8 mouse cellular contexts compared by ENCODE assay signal in the genomic region with DNA sequence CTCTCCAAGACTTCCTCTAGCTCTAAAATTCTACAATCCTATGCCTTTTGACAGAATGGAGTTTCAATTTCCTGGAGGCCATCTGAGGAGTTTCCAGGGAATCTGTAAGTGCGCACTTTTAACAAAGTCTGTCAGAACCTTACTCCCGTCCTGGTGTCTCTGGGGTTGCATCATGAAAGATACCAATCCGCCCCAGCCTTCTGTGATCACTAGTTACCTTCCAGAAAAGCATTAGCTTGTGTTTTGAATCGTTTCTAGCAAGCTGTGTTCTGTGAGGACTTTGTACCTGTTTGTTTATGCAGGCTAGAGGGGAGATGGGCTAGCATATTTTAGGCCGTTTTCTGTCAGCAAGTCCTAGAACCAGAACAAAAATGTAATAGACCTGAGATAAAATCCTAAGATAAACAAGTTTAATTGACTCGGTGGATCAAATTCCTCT. TPM values are rescaled to one million over a fixed set of nuclear protein-coding genes. Genes with fewer than 3 reads are reported as not detected.
DNase-seq lines count a peak whose midpoint lies in the region; ATAC-seq and TF ChIP-seq lines count a peak whose summit lies in the region.

No protein-coding gene starts in this region.

- H3K36me3 ChIP-seq in heart, postnatal 0 days (replicated peaks; ENCODE audit: control insufficient read depth, insufficient read depth, low read length): peaks cover 25% of the 10 kb centered on the region
- H3K36me3 ChIP-seq in hindbrain, embryonic 13.5 days: no peaks in the 10 kb centered on the region
- no peaks in the 10 kb centered on the region for H3K36me3 ChIP-seq in midbrain, embryonic 14.5 days (ENCODE audit: control insufficient read depth, insufficient read depth, low read length)

- TF ChIP-seq POLR2A in bone marrow macrophage, adult 2 months (IDR thresholded peaks at IDR 0.05; ENCODE audit: borderline replicate concordance, low read depth, low read length): no peak

- peak overlapping the region; percentile 73 for H3K4me3 ChIP-seq in heart, postnatal 0 days (ENCODE audit: low read depth, low read length)
- H3K4me3 ChIP-seq in bone marrow macrophage, adult 2 months (ENCODE audit: insufficient read depth, low read length): peak overlapping the region; percentile 91
- H3K4me3 ChIP-seq in hindbrain, embryonic 13.5 days: peak overlapping the region; percentile 61
- H3K4me3 ChIP-seq in midbrain, embryonic 14.5 days (replicated peaks; ENCODE audit: low read depth, low read length): peak overlapping the region; percentile 58; the same call in 1 of the 2 replicates

- H3K4me1 ChIP-seq in heart, postnatal 0 days (ENCODE audit: control insufficient read depth, insufficient read depth): peaks cover 21% of the 10 kb centered on the region
- H3K4me1 ChIP-seq in bone marrow macrophage, adult 2 months (ENCODE audit: control insufficient read depth, insufficient read depth, low read length): peaks cover 26% of the 10 kb centered on the region
- peaks cover 33% of the 10 kb centered on the region for H3K4me1 ChIP-seq in hindbrain, embryonic 13.5 days (replicated peaks)
- H3K4me1 ChIP-seq in midbrain, embryonic 14.5 days (ENCODE audit: control insufficient read depth, insufficient read depth, low read length): peaks cover 23% of the 10 kb centered on the region

- peak overlapping the region; percentile 68; the same call in 1 of the 2 replicates for H3K9ac ChIP-seq in heart, postnatal 0 days (replicated peaks; ENCODE audit: low read depth, low read length)
- peak overlapping the region; percentile 76; the same call in 1 of the 2 replicates for H3K9ac ChIP-seq in hindbrain, embryonic 13.5 days
- H3K9ac ChIP-seq in midbrain, embryonic 14.5 days (replicated peaks; ENCODE audit: low read length): 0 out of 2 replicates have a peak overlapping the region, but pooled peaks have one; percentile 6

- ATAC-seq in heart, postnatal 0 days (ENCODE audit: insufficient read depth, low read depth): no peak
- no peak for ATAC-seq in hindbrain, embryonic 13.5 days (ENCODE audit: low FRiP score)
- ATAC-seq in midbrain, embryonic 14.5 days (ENCODE audit: low FRiP score, low TSS enrichment): no peak
- no peak for ATAC-seq in frontal cortex, adult (ENCODE audit: low TSS enrichment)

- H3K9me3 ChIP-seq in heart, postnatal 0 days (replicated peaks; ENCODE audit: control insufficient read depth, low read length): no peaks in the 10 kb centered on the region
- H3K9me3 ChIP-seq in hindbrain, embryonic 13.5 days: no peaks in the 10 kb centered on the region
- H3K9me3 ChIP-seq in midbrain, embryonic 14.5 days (ENCODE audit: control insufficient read depth, low read length): no peaks in the 10 kb centered on the region

- H3K4me2 ChIP-seq in heart, postnatal 0 days (ENCODE audit: low read depth, low read length): peak overlapping the region; percentile 83
- H3K4me2 ChIP-seq in hindbrain, embryonic 13.5 days: peak overlapping the region; percentile 75
- peak overlapping the region; percentile 78 for H3K4me2 ChIP-seq in midbrain, embryonic 14.5 days (ENCODE audit: low read length)

- DNase-seq in heart, postnatal 0 days (ENCODE audit: low spot score): no peak
- no peak for DNase-seq in heart, adult 9 months (ENCODE audit: low spot score in 2 of 2)
- no peak for DNase-seq in midbrain, embryonic 14.5 days
- no peak for DNase-seq in frontal cortex, postnatal 36 days (ENCODE audit: low spot score in 2 of 2)
- DNase-seq in layer of hippocampus, postnatal 14 days (ENCODE audit: low spot score in 2 of 2): no peak

- no peak for TF ChIP-seq CTCF in heart, postnatal 0 days (IDR thresholded peaks at IDR 0.05; ENCODE audit: low read depth)
- no peak for TF ChIP-seq CTCF in bone marrow macrophage, adult 2 months (IDR thresholded peaks at IDR 0.05; ENCODE audit: low read depth, low read length)

- peak overlapping the region; percentile 66 for H3K27ac ChIP-seq in heart, postnatal 0 days (ENCODE audit: low read depth)
- H3K27ac ChIP-seq in bone marrow macrophage, adult 2 months (ENCODE audit: insufficient read depth, low read depth, low read length): peak overlapping the region; percentile 27; the same call in 1 of the 2 replicates
- no peak overlapping the region for H3K27ac ChIP-seq in hindbrain, embryonic 13.5 days
- H3K27ac ChIP-seq in midbrain, embryonic 14.5 days (replicated peaks; ENCODE audit: low read depth, low read length): no peak overlapping the region

- WGBS in heart, postnatal 0 days: 20% methylated on average over 6 of the region's 6 CpGs
- WGBS in hindbrain, embryonic 13.5 days: 62% methylated on average over 6 of the region's 6 CpGs
- 61% methylated on average over 6 of the region's 6 CpGs for WGBS in midbrain, embryonic 14.5 days

- H3K27me3 ChIP-seq in heart, postnatal 0 days (ENCODE audit: control insufficient read depth, insufficient read depth, low read length): no peaks in the 10 kb centered on the region
- no peaks in the 10 kb centered on the region for H3K27me3 ChIP-seq in hindbrain, embryonic 13.5 days
- no peaks in the 10 kb centered on the region for H3K27me3 ChIP-seq in midbrain, embryonic 14.5 days (ENCODE audit: control insufficient read depth, insufficient read depth, low read length)

- TF ChIP-seq EP300 in heart, postnatal 0 days (IDR thresholded peaks at IDR 0.05; ENCODE audit: low read depth): no peak

RNA-seq across cellular contexts. Expression of a gene that starts 0.9 kb away (rescaled TPM):
- 12.1 and 14.8 TPM in 2 replicates for total RNA-seq in heart, postnatal 0 days (2014; rRNA removed; ENCODE audit: low replicate concordance)
- 20.0 and 20.6 TPM in 2 replicates for polyA plus RNA-seq in heart, postnatal 0 days (2015; fragmentation: Nextera tagmentation; extraction: Ambion mirVana)
- 37.0 and 41.8 TPM in 2 replicates for polyA plus RNA-seq in bone marrow macrophage, adult 2 months (2012; ENCODE audit: insufficient read depth, insufficient read length, missing spikeins)
- polyA plus RNA-seq in hindbrain, embryonic 13.5 days (2015; fragmentation: Nextera tagmentation; extraction: Ambion mirVana): 6.9 and 7.6 TPM in 2 replicates
- 5.0 and 7.4 TPM in 2 replicates for polyA plus RNA-seq in midbrain, embryonic 14.5 days (2014; fragmentation: Nextera tagmentation; extraction: Ambion mirVana)
- total RNA-seq in layer of hippocampus, postnatal 14 days (2021): 10 to 100 TPM; 17.6 to 18.5 TPM

RNA-seq across cellular contexts. Expression of a gene that starts 48.0 kb away (rescaled TPM):
- 0.04 and 0.23 TPM in 2 replicates for total RNA-seq in heart, postnatal 0 days (2014; rRNA removed; ENCODE audit: low replicate concordance)
- 0.38 and 0.49 TPM in 2 replicates for polyA plus RNA-seq in heart, postnatal 0 days (2015; fragmentation: Nextera tagmentation; extraction: Ambion mirVana)
- polyA plus RNA-seq in bone marrow macrophage, adult 2 months (2012; ENCODE audit: insufficient read depth, insufficient read length, missing spikeins): 0.67 and 0.69 TPM in 2 replicates
- polyA plus RNA-seq in hindbrain, embryonic 13.5 days (2015; fragmentation: Nextera tagmentation; extraction: Ambion mirVana): 0.21 and 0.39 TPM in 2 replicates
- polyA plus RNA-seq in midbrain, embryonic 14.5 days (2014; fragmentation: Nextera tagmentation; extraction: Ambion mirVana): 0.16 and 0.25 TPM in 2 replicates
- under 1 TPM; 0.17 to 0.41 TPM for total RNA-seq in layer of hippocampus, postnatal 14 days (2021)

Comparison
In these comparisons a context has a peak if more than half of its experiments do, and no peak if none do; other contexts are left out.
1. H3K27ac ChIP-seq: peak in heart, postnatal 0 days (single experiment) and bone marrow macrophage, adult 2 months (single experiment); none in hindbrain, embryonic 13.5 days (single experiment) and midbrain, embryonic 14.5 days (single experiment).
2. H3K9ac ChIP-seq: peak in every context shown above with its lines; median percentile 76 in hindbrain, embryonic 13.5 days; 68 in heart, postnatal 0 days; 6 in midbrain, embryonic 14.5 days.
3. Peak in every context shown above with its lines, with median percentiles within 50 percentile points of each other: H3K4me2 ChIP-seq and H3K4me3 ChIP-seq.